ENCODE assay signal across 8 mouse cellular contexts in genomic region chr2:27934831-27935230, GRCm38 (mm10). TPM values are rescaled to one million over a fixed set of nuclear protein-coding genes. Genes with fewer than 3 reads are reported as not detected.
DNase-seq lines count a peak whose midpoint lies in the region; ATAC-seq and TF ChIP-seq lines count a peak whose summit lies in the region.
"Had no signal": no experiment of that assay in that cellular context is flagged by ENCODE, and none has a peak within 500 bp of the region (broad histone marks: within the 10 kb centered on the region; RNA-seq: fewer than 3 reads in every experiment).

No protein-coding gene starts in this region.

- peak overlapping the region; percentile 59 for H3K9ac ChIP-seq in heart, embryonic 11.5 days (ENCODE audit: low read depth, low read length)
- peak overlapping the region; percentile 48 for H3K9ac ChIP-seq in lung, embryonic 16.5 days (ENCODE audit: low read length)
- H3K9ac ChIP-seq in intestine, embryonic 15.5 days, result no peak overlapping the region
- peak overlapping the region; percentile 47 for H3K9ac ChIP-seq in stomach, postnatal 0 days (ENCODE audit: low read length)

- ATAC-seq in heart, embryonic 11.5 days (replicated peaks; ENCODE audit: insufficient number of reproducible peaks, low FRiP score, low TSS enrichment), result peak; percentile 55
- ATAC-seq in lung, embryonic 16.5 days (ENCODE audit: low read depth), result no peak
- no peak; the same call in 1 of the 2 replicates for ATAC-seq in intestine, embryonic 15.5 days
- no peak for ATAC-seq in stomach, postnatal 0 days (ENCODE audit: low FRiP score, low TSS enrichment)

- H3K4me2 ChIP-seq in heart, embryonic 11.5 days, result peak overlapping the region; percentile 45
- peak overlapping the region; percentile 14; the same call in 1 of the 2 replicates for H3K4me2 ChIP-seq in lung, embryonic 16.5 days (ENCODE audit: low read depth, low read length)
- H3K4me2 ChIP-seq in intestine, embryonic 15.5 days (replicated peaks), result no peak overlapping the region
- H3K4me2 ChIP-seq in stomach, postnatal 0 days (replicated peaks; ENCODE audit: low read depth), result no peak overlapping the region

- peak overlapping the region; percentile 90 for H3K27ac ChIP-seq in heart, embryonic 11.5 days (ENCODE audit: low read depth, low read length)
- peak overlapping the region; percentile 94 for H3K27ac ChIP-seq in lung, embryonic 16.5 days (ENCODE audit: low read length)
- peak overlapping the region; percentile 86 for H3K27ac ChIP-seq in intestine, embryonic 15.5 days
- H3K27ac ChIP-seq in stomach, postnatal 0 days (replicated peaks), result peak overlapping the region; percentile 93
- no peak overlapping the region for H3K27ac ChIP-seq in midbrain, embryonic 10.5 days (replicated peaks)

- 40% methylated on average over 9 of the region's 9 CpGs for WGBS in heart, embryonic 11.5 days (ENCODE audit: insufficient replicate concordance)
- 61% methylated on average over 9 of the region's 9 CpGs for WGBS in lung, embryonic 16.5 days
- WGBS in intestine, embryonic 15.5 days, result 57% methylated on average over 9 of the region's 9 CpGs
- WGBS in stomach, postnatal 0 days, result 64% methylated on average over 9 of the region's 9 CpGs
- 91% methylated on average over 9 of the region's 9 CpGs for WGBS in midbrain, embryonic 10.5 days

- H3K9me3 ChIP-seq in heart, embryonic 11.5 days (replicated peaks; ENCODE audit: control insufficient read depth, low read length), result no peaks in the 10 kb centered on the region
- no peaks in the 10 kb centered on the region for H3K9me3 ChIP-seq in lung, embryonic 16.5 days (ENCODE audit: control insufficient read depth, low read length)
- H3K9me3 ChIP-seq in intestine, embryonic 15.5 days, result no peaks in the 10 kb centered on the region
- H3K9me3 ChIP-seq in stomach, postnatal 0 days (ENCODE audit: control insufficient read depth, low read length), result no peaks in the 10 kb centered on the region
- no peaks in the 10 kb centered on the region for H3K9me3 ChIP-seq in midbrain, embryonic 10.5 days (replicated peaks)

- H3K4me3 ChIP-seq in heart, embryonic 11.5 days (ENCODE audit: low read depth, low read length), result no peak overlapping the region
- H3K4me3 ChIP-seq in lung, embryonic 16.5 days (ENCODE audit: low read length), result no peak overlapping the region
- H3K4me3 ChIP-seq in intestine, embryonic 15.5 days (replicated peaks), result no peak overlapping the region
- H3K4me3 ChIP-seq in stomach, postnatal 0 days (ENCODE audit: low read depth, low read length), result no peak overlapping the region
- H3K4me3 ChIP-seq in midbrain, embryonic 10.5 days, result no peak overlapping the region

- no peak for TF ChIP-seq EP300 in stomach, postnatal 0 days (optimal IDR thresholded peaks at IDR 0.05)

- intact Hi-C loops in heart, postnatal 10 days (cut with DNase I), result no loop called here

- H3K27me3 ChIP-seq in heart, embryonic 11.5 days (ENCODE audit: control insufficient read depth, insufficient read depth, low read length), result no peaks in the 10 kb centered on the region
- no peaks in the 10 kb centered on the region for H3K27me3 ChIP-seq in lung, embryonic 16.5 days (ENCODE audit: control insufficient read depth, insufficient read depth, low read depth, low read length)
- H3K27me3 ChIP-seq in intestine, embryonic 15.5 days (replicated peaks), result no peaks in the 10 kb centered on the region
- H3K27me3 ChIP-seq in stomach, postnatal 0 days (ENCODE audit: control insufficient read depth, insufficient read depth, low read length), result no peaks in the 10 kb centered on the region
- no peaks in the 10 kb centered on the region for H3K27me3 ChIP-seq in midbrain, embryonic 10.5 days (ENCODE audit: low read depth, poor library complexity, severe bottlenecking)

- DNase-seq in heart, postnatal 10 days, result no peak
- DNase-seq in lung, postnatal 10 days, result no peak
- no peak for DNase-seq in stomach, postnatal 0 days (ENCODE audit: low spot score)
- DNase-seq in midbrain, embryonic 10.5 days (ENCODE audit: low spot score), result no peak
- DNase-seq: cerebellum, adult 9-10 months had no signal

- no peaks in the 10 kb centered on the region for H3K36me3 ChIP-seq in heart, embryonic 11.5 days (ENCODE audit: control insufficient read depth, insufficient read depth, low read length)
- H3K36me3 ChIP-seq in lung, embryonic 16.5 days (ENCODE audit: control insufficient read depth, insufficient read depth, low read length), result no peaks in the 10 kb centered on the region
- peaks cover 3% of the 10 kb centered on the region; the same call in 1 of the 2 replicates for H3K36me3 ChIP-seq in intestine, embryonic 15.5 days
- no peaks in the 10 kb centered on the region; the same call in 1 of the 2 replicates for H3K36me3 ChIP-seq in stomach, postnatal 0 days (ENCODE audit: control insufficient read depth, insufficient read depth, low read length)
- no peaks in the 10 kb centered on the region for H3K36me3 ChIP-seq in midbrain, embryonic 10.5 days

- H3K4me1 ChIP-seq in heart, embryonic 11.5 days (ENCODE audit: control insufficient read depth, insufficient read depth, low read length), result peaks cover 57% of the 10 kb centered on the region
- H3K4me1 ChIP-seq in lung, embryonic 16.5 days (replicated peaks; ENCODE audit: control insufficient read depth, insufficient read depth, low read length), result peaks cover 71% of the 10 kb centered on the region
- peaks cover 63% of the 10 kb centered on the region for H3K4me1 ChIP-seq in intestine, embryonic 15.5 days (replicated peaks)
- peaks cover 25% of the 10 kb centered on the region for H3K4me1 ChIP-seq in stomach, postnatal 0 days (replicated peaks; ENCODE audit: control insufficient read depth, insufficient read depth)
- H3K4me1 ChIP-seq in midbrain, embryonic 10.5 days, result peaks cover 8% of the 10 kb centered on the region; the same call in 1 of the 2 replicates

- no peak for TF ChIP-seq CTCF in stomach, postnatal 0 days (IDR thresholded peaks at IDR 0.05; ENCODE audit: low read depth)

RNA-seq across cellular contexts. Expression of gene Col5a1, which starts 48.6 kb away (rescaled TPM):
- polyA plus RNA-seq in heart, embryonic 11.5 days (2014; fragmentation: Nextera tagmentation; extraction: Ambion mirVana), result 38.7 and 38.8 TPM in 2 replicates
- total RNA-seq in heart, postnatal 10 days (2021), result 100 to 1,000 TPM; 157 to 164 TPM
- polyA plus RNA-seq in lung, embryonic 16.5 days (2015; fragmentation: Nextera tagmentation; extraction: Ambion mirVana), result 66.2 and 69.5 TPM in 2 replicates
- 96.3 and 97.9 TPM in 2 replicates for polyA plus RNA-seq in intestine, embryonic 15.5 days (2015; fragmentation: Nextera tagmentation; extraction: Ambion mirVana)
- 68.7 and 69.2 TPM in 2 replicates for polyA plus RNA-seq in stomach, postnatal 0 days (2015; fragmentation: Nextera tagmentation; extraction: Ambion mirVana)
- 16.2 and 19.8 TPM in 2 replicates for polyA plus RNA-seq in midbrain, embryonic 10.5 days (2016; fragmentation: Nextera tagmentation; extraction: Ambion mirVana)

Comparison
In these comparisons a context has a peak if more than half of its experiments do, and no peak if none do; other contexts are left out.
1. H3K4me2 ChIP-seq: peak in heart, embryonic 11.5 days (single experiment) and lung, embryonic 16.5 days (single experiment); none in intestine, embryonic 15.5 days (single experiment) and stomach, postnatal 0 days (single experiment).